Mouse (Mus musculus) erythroblast, embryonic 14.5 days (primary cell): ENCODE results near the gene 1700020L24Rik. TPM values are rescaled to one million over a fixed set of nuclear protein-coding genes. Genes with fewer than 3 reads are reported as not detected.

Source experiments
- H3K27me3 ChIP-seq: 2 replicates; pipeline ENCODE4 v1.6.1; 2012; ENCODE audit warnings: inconsistent platforms; ENCODE audit not compliant: control insufficient read depth
- H3K36me3 ChIP-seq: 2 replicates; pipeline ENCODE4 v1.6.1; 2012; ENCODE audit warnings: mild to moderate bottlenecking, inconsistent platforms; ENCODE audit not compliant: control insufficient read depth
- H3K4me1 ChIP-seq: 2 replicates; pipeline ENCODE4 v1.6.1; 2012; ENCODE audit warnings: inconsistent platforms; ENCODE audit not compliant: control insufficient read depth
- H3K4me3 ChIP-seq: replicated peaks from 2 replicates; pipeline ENCODE3; 2012; ENCODE audit warnings: moderate library complexity, mild to moderate bottlenecking, inconsistent platforms
- H3K9me3 ChIP-seq: 2 replicates; pipeline ENCODE4 v1.6.1; 2012; ENCODE audit warnings: low read length, inconsistent platforms, mixed read lengths; ENCODE audit not compliant: control insufficient read depth
- GATA1 ChIP-seq: IDR thresholded peaks from 2 replicates; pipeline ENCODE4 v1.6.1; 2012; ENCODE audit warnings: low read length, inconsistent platforms, mixed read lengths
- TAL1 ChIP-seq: IDR thresholded peaks from 3 replicates; pipeline ENCODE4 v1.6.1; 2012; ENCODE audit warnings: low read length, inconsistent platforms, mixed read lengths
- polyA plus RNA-seq: library from polyadenylated mRNA; stranded (reverse); fragments of >175 nt; gene quantifications from 2 replicates; pipeline ENCODE4 v1.2.3, GENCODE M21; 2012

1700020L24Rik gene
- polyA plus RNA-seq, 1 experiment = not detected

DNA sequence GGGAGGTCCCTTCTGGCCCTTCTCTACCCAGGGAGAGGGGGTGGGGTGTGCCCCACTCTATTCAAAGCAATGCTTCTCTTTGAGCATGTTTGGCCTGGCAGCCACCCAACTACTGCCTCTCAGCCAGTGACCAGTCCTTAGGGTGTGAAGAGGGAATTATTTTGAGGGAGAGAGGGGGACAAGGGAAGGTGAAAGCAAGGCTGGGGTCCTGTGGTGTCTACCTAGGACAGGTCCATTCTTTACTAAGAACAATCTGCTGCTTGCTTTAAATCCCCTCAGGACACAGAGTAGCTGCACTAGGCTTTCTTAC is 11.4 kb downstream of the 1700020L24Rik start:
- H3K4me1 ChIP-seq = peaks cover 4% of the 10 kb centered on the region
- H3K36me3 ChIP-seq = no peaks in the 10 kb centered on the region
- H3K4me3 ChIP-seq = no peak overlapping the region
- TF ChIP-seq TAL1 (no peak), GATA1 (no peak)
- H3K9me3 ChIP-seq = no peaks in the 10 kb centered on the region
- H3K27me3 ChIP-seq = peaks cover 45% of the 10 kb centered on the region

DNA sequence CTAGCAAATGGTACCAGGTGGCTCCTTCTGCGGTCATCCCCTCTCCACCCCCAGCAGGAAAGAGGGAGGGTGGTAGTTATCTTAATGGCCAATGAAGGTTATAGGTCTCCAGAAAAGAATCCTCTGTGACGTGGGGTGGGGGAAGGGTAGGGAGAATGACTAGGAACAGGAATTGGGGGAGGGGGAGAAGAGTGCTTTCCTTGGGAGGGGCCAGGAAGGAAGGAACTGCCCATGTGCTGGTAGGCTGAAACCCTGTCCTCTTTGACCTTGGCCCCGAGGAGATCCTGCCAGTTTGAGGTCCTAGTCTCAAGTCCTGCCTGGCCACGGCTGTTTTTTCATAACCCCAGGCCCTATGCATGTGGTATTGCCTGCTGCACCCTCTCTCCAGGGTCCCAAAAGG is 11.8 kb downstream of the 1700020L24Rik start:
- no peak overlapping the region for H3K4me3 ChIP-seq
- peaks cover 5% of the 10 kb centered on the region for H3K4me1 ChIP-seq
- no peak for TF ChIP-seq GATA1
- TF ChIP-seq TAL1 = no peak
- H3K9me3 ChIP-seq = no peaks in the 10 kb centered on the region
- peaks cover 40% of the 10 kb centered on the region for H3K27me3 ChIP-seq
- no peaks in the 10 kb centered on the region for H3K36me3 ChIP-seq

DNA sequence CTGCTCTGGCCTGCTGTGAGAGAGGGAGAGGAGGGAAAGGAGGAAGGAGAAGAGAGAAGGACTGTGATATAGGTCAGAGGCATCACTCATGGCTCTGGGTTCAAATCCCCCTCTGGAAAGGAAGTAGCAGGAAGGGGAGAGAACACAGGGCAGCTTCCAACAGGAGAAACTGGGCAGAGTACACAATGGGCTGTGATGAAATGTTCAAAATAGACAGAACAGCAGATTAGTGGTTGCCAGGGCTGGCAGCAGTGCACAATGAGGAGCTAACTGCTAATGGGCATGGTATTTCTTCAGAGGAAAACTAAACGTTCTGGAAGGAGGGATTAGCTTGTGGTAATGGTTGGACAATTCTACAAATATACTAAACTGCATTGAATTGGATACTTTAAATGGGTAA is 13.1 kb downstream of the 1700020L24Rik start:
- H3K4me3 ChIP-seq = no peak overlapping the region
- no peaks in the 10 kb centered on the region for H3K36me3 ChIP-seq
- H3K27me3 ChIP-seq = peaks cover 28% of the 10 kb centered on the region
- TF ChIP-seq GATA1 = no peak
- TF ChIP-seq TAL1 = no peak
- H3K4me1 ChIP-seq = peaks cover 16% of the 10 kb centered on the region
- no peaks in the 10 kb centered on the region for H3K9me3 ChIP-seq

DNA sequence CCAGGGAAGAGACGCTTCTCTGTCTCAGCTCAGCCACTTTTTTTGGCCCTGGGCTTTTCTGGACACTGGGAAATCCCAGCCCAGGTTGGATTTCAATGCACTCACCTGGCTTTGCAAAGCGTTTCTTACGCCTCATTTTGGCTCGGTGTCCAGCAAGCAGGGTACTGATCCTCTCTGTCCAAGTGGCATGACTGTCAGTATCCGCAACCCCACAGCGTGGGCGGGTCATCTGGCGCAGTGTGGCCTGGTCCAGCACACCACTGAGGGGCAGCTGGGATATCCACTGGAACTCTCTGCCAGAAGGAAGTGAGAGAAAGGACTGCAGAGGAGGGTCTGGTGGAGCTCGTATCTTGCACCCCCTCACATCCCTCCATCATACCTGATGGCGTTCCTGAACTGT is 13.8 kb downstream of the 1700020L24Rik start:
- H3K4me1 ChIP-seq = peaks cover 18% of the 10 kb centered on the region

DNA sequence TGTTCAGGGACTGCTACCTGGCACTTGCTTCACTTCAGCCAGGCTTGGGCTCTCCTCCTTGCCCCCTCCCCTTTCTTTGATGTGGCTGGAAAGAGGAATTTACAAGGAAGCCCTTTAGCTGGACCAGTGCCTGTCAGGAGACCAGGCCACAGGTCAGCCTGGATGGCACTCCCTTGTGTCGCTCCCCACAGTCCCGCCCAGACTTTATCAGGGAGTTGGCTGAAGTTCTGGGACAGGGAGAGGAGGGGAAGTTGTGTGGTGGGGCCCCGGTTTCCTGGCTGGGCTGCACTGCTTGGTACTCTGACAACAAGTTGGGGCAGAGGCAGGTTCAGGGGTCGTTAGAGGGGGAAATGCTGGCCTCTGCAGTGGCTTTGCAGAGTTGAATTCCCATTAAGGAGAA is 17.1 kb downstream of the 1700020L24Rik start:
- TF ChIP-seq TAL1 = no peak
- TF ChIP-seq GATA1 = no peak
- Histone ChIP-seq H3K36me3 (no peaks in the 10 kb centered on the region), H3K4me1 (peaks cover 15% of the 10 kb centered on the region), H3K4me3 (no peak overlapping the region), H3K9me3 (no peaks in the 10 kb centered on the region), H3K27me3 (peaks cover 7% of the 10 kb centered on the region; the same call in 1 of the 2 replicates)

More for the DNA sequence above, 13.8 kb downstream of the 1700020L24Rik start:
- H3K4me3 ChIP-seq = no peak overlapping the region
- no peaks in the 10 kb centered on the region for H3K9me3 ChIP-seq
- H3K27me3 ChIP-seq = peaks cover 23% of the 10 kb centered on the region
- TF ChIP-seq TAL1 = no peak
- no peak for TF ChIP-seq GATA1
- H3K36me3 ChIP-seq = no peaks in the 10 kb centered on the region

DNA sequence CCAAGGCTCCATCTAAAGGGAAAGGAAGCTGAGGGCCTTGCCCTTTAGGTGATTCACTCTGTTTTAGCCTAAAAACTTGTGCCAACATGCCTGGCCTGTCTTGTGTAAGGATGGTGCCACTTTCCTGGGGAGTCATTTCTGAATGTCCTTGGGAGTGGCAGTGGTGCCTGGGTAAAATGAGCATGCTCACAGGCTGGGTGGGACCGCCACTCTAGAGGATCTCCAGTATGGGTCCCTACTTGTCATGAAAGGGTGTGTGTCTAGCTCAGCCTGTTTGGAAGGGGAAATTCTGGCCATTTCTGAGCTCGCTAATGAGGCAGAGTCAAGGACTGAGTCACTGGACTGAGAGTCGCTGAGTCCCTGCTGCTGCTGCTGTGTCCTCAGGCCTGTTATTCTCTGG is 18.1 kb downstream of the 1700020L24Rik start:
- no peak overlapping the region for H3K4me3 ChIP-seq
- TF ChIP-seq GATA1 (no peak), TAL1 (no peak)
- no peaks in the 10 kb centered on the region for H3K36me3 ChIP-seq
- peaks cover 14% of the 10 kb centered on the region for H3K27me3 ChIP-seq
- H3K9me3 ChIP-seq = no peaks in the 10 kb centered on the region
- peaks cover 15% of the 10 kb centered on the region for H3K4me1 ChIP-seq

DNA sequence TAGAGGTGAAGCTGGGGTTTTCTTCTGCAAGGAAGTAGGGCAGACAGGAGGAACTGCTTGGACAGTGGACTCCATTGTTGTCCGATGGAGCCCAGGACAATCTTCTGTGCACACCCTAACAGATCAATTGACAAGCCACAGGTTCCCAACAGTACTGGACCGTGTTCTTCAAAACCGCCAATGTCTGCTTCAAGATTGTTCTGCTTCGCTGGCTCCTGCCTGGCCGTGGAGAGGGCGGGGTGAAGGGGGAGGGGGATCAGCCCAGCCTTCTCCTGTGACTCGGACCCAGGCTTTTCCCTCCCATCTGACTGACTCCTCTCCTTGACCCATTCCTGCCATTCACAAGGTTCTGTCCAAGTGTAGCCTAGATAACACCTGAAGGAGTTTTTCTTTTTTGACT is 19.8 kb downstream of the 1700020L24Rik start:
- Histone ChIP-seq H3K27me3 (peaks cover 29% of the 10 kb centered on the region), H3K36me3 (no peaks in the 10 kb centered on the region), H3K4me3 (no peak overlapping the region), H3K9me3 (no peaks in the 10 kb centered on the region; the same call in 1 of the 2 replicates), H3K4me1 (peaks cover 15% of the 10 kb centered on the region)
- TF ChIP-seq GATA1 (no peak), TAL1 (no peak)

DNA sequence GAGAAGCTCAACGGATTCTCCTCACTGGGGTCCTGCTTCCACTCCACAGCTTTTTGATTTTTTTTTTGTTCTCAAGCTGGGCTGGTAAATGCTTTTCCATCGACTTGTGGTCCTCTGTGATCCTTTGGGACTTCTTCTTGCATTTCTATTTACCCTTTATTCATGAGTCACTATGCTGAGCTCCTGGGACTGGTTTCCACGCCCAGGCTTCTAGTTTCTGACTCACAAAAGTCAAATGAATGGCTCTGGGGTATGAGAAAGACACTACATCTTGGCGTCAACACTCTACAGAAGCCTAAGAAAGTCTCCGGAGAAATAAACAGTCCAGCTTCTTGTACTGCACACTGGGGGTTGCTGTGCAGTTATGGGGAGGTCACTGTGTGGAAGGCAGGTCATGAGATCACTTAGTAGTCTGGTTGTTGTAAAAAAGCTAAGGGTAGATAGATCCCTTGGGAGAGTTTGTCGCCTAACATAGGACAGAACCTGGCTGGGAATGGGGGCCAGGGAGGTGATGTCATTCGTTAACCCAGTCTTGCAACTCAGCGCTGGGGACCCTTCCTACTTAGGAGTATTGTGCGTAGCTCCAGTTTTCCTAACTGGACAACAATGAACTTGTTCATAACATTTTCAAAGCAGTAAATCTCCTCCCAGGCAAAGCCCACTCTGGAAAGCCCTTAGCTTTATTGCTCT is 20.6 kb downstream of the 1700020L24Rik start:
- no peak for TF ChIP-seq TAL1
- TF ChIP-seq GATA1 = no peak
- Histone ChIP-seq H3K36me3 (no peaks in the 10 kb centered on the region), H3K4me3 (no peak overlapping the region), H3K4me1 (peaks cover 18% of the 10 kb centered on the region), H3K9me3 (no peaks in the 10 kb centered on the region; the same call in 1 of the 2 replicates), H3K27me3 (peaks cover 37% of the 10 kb centered on the region)

DNA sequence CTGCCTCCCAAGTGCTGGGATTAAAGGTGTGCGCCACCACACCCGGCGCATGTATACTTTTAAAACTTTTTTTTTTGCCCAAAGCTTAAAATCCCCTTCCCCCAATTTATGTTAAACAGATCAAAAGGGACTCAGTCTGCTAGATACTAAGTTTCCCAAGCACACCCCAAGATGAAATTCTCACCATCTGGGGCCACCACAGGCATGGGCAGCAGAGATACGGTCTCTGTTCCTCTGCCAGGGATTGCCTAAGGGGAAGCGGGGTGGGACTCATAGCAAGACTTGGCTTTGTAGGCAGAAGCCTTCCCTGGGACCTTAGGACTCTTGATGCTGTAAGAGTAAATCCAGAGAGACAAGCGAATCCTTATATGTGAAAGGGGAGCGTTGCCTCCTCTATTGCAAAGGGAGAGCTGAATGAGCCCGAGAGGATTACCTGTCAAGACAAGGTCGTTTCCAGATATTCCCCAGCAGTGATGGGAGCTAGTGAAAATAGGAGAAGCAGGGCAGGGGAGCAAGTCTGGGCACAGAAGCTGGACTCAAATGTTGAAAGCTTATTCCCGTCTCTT is 24.1 kb downstream of the 1700020L24Rik start:
- peaks cover 4% of the 10 kb centered on the region for H3K4me1 ChIP-seq
- no peaks in the 10 kb centered on the region; the same call in 1 of the 2 replicates for H3K9me3 ChIP-seq
- no peak overlapping the region for H3K4me3 ChIP-seq
- TF ChIP-seq TAL1 = no peak
- peaks cover 72% of the 10 kb centered on the region for H3K27me3 ChIP-seq
- no peaks in the 10 kb centered on the region for H3K36me3 ChIP-seq
